Mouse (Mus musculus) liver, postnatal 0 days (tissue): Measurements from ENCODE around the gene Lsm12. TPM values are rescaled to one million over a fixed set of nuclear protein-coding genes. Genes with fewer than 3 reads are reported as not detected.

ENCODE experiments used
- ATAC-seq: fragments of 200-750 bp; cut with Nextera tagmentation; 2 replicates; pipeline ENCODE4 v1.8.0; 2017; ENCODE audit warnings: mild to moderate bottlenecking, moderate library complexity
- DNase-seq: peaks from one replicate; pipeline ENCODE4 v3.0.0-alpha.2; 2016
- H3K27ac ChIP-seq: fragments of 300-500 bp; sonication (generic); 2 replicates; pipeline ENCODE4 v1.5.1; 2014; ENCODE audit warnings: antibody characterized with exemption, moderate library complexity, mild to moderate bottlenecking, low read depth
- H3K27me3 ChIP-seq: fragments of 300-500 bp; sonication (generic); 2 replicates; pipeline ENCODE4 v1.6.1; 2014; ENCODE audit warnings: low read length, control low read depth, mixed read lengths; ENCODE audit not compliant: insufficient read depth
- H3K36me3 ChIP-seq: fragments of 300-500 bp; sonication (generic); replicated peaks from 2 replicates; pipeline ENCODE4 v1.6.1; 2014; ENCODE audit warnings: mild to moderate bottlenecking, control low read depth, low read length, moderate library complexity, mixed read lengths; ENCODE audit not compliant: insufficient read depth
- H3K4me1 ChIP-seq: fragments of 300-500 bp; sonication (generic); 2 replicates; pipeline ENCODE4 v1.6.1; 2014; ENCODE audit warnings: antibody characterized with exemption, mild to moderate bottlenecking, control low read depth; ENCODE audit not compliant: insufficient read depth
- H3K4me2 ChIP-seq: fragments of 300-500 bp; sonication (generic); 2 replicates; pipeline ENCODE4 v1.6.1; 2014; ENCODE audit warnings: low read depth, mild to moderate bottlenecking, low read length, moderate library complexity, mixed read lengths
- H3K4me3 ChIP-seq: fragments of 300-500 bp; sonication (generic); 2 replicates; pipeline ENCODE4 v1.5.1; 2014; ENCODE audit warnings: low read depth, low read length
- H3K9ac ChIP-seq: fragments of 300-500 bp; sonication (generic); replicated peaks from 2 replicates; pipeline ENCODE4 v1.6.1; 2014; ENCODE audit warnings: mild to moderate bottlenecking, moderate library complexity
- H3K9me3 ChIP-seq: fragments of 300-500 bp; sonication (generic); 2 replicates; pipeline ENCODE4 v1.6.1; 2016; ENCODE audit warnings: mild to moderate bottlenecking, control low read depth, low read length, mixed read lengths
- CTCF ChIP-seq: sonication (generic); IDR thresholded peaks from 2 replicates; pipeline ENCODE4 v1.5.1; 2016; ENCODE audit warnings: antibody characterized with exemption, low read depth
- EP300 ChIP-seq: IDR thresholded peaks from 2 replicates; pipeline ENCODE4 v1.6.1; 2016; ENCODE audit warnings: antibody characterized with exemption, low read depth, mild to moderate bottlenecking
- WGBS: fragments of 180-500 bp; shearing (Covaris S2); extraction: QIAGEN DNeasy Blood & Tissue Kit; methylation state at CpG from one replicate; pipeline ENCODE4 v1.1.7; 2014; ENCODE audit not compliant: insufficient replicate concordance; 5-methylcytosine and 5-hydroxymethylcytosine counted together
- polyA plus RNA-seq: library from polyadenylated mRNA; unstranded; fragments of >200 nt; fragmentation: Nextera tagmentation; extraction: Ambion mirVana; gene quantifications from 2 replicates; pipeline ENCODE4 v1.2.1, GENCODE M21; 2015

The Lsm12 gene
- polyA plus RNA-seq, 1 experiment from 2014 or later = 55.0 TPM

- peaks cover 73% of the 10 kb centered on the region for H3K4me1 ChIP-seq
- ATAC-seq (no peak), DNase-seq (no peak)
- H3K4me2 ChIP-seq = peak overlapping the region; percentile 80
- no peaks in the 10 kb centered on the region for H3K27me3 ChIP-seq
- H3K9ac ChIP-seq = peak overlapping the region; percentile 77
- H3K36me3 ChIP-seq = no peaks in the 10 kb centered on the region
- H3K27ac ChIP-seq = peak overlapping the region; percentile 87
- peak overlapping the region; percentile 62 for H3K4me3 ChIP-seq
- no peak for TF ChIP-seq CTCF
- no peak for TF ChIP-seq EP300
- 24% methylated on average over 7 of the region's 7 CpGs for WGBS
- H3K9me3 ChIP-seq = no peaks in the 10 kb centered on the region
These were observed 32.9 kb upstream of the Lsm12 start for GRCm38 (mm10) chr11:102217876-102218430.

GRCm38 (mm10) chr11:102217396-102217795 is 32.3 kb upstream of the Lsm12 start:
- peak overlapping the region; percentile 77 for H3K9ac ChIP-seq
- H3K4me2 ChIP-seq = peak overlapping the region; percentile 80
- H3K4me3 ChIP-seq = peak overlapping the region; percentile 62
- H3K36me3 ChIP-seq = no peaks in the 10 kb centered on the region
- peak overlapping the region; percentile 87 for H3K27ac ChIP-seq
- H3K4me1 ChIP-seq = peaks cover 72% of the 10 kb centered on the region
- TF ChIP-seq EP300 (no peak), CTCF (no peak)
- peak; percentile 35 for DNase-seq
- no peaks in the 10 kb centered on the region for H3K9me3 ChIP-seq
- no peaks in the 10 kb centered on the region for H3K27me3 ChIP-seq
- no peak for ATAC-seq
- WGBS = 44% methylated on average over 6 of the region's 6 CpGs

DNA sequence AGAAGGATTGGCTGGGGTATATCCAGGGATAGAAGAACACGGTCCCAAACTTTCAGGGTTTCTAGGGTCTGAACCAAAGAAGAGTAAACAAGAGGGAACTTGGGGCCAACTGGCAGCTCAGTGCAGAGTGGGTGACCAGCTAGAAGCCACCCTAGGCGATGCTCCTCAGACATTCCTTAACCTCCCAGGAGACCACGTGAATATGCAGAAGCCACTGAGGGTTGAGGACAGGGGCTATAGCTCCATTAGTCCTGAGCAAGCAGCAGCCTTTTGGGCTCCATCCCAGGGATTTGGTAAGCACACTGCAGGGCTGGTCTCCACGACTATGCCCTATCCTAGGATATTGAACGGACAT is 31.8 kb upstream of the Lsm12 start:
- peak overlapping the region; percentile 80 for H3K4me2 ChIP-seq
- ATAC-seq (peak; percentile 13; the same call in 1 of the 2 replicates), DNase-seq (no peak)
- H3K9ac ChIP-seq = peak overlapping the region; percentile 23
- no peaks in the 10 kb centered on the region; the same call in 1 of the 2 replicates for H3K36me3 ChIP-seq
- H3K27ac ChIP-seq = peak overlapping the region; percentile 87
- 42% methylated on average over 5 of the region's 5 CpGs for WGBS
- H3K4me1 ChIP-seq = peaks cover 69% of the 10 kb centered on the region
- H3K27me3 ChIP-seq = no peaks in the 10 kb centered on the region
- H3K4me3 ChIP-seq = peak overlapping the region; percentile 62
- no peaks in the 10 kb centered on the region for H3K9me3 ChIP-seq
- TF ChIP-seq CTCF = no peak
- no peak for TF ChIP-seq EP300

GRCm38 (mm10) chr11:102216056-102216885 is 31.2 kb upstream of the Lsm12 start:
- peak overlapping the region; percentile 64 for H3K9ac ChIP-seq
- H3K4me3 ChIP-seq = peak overlapping the region; percentile 62

DNA sequence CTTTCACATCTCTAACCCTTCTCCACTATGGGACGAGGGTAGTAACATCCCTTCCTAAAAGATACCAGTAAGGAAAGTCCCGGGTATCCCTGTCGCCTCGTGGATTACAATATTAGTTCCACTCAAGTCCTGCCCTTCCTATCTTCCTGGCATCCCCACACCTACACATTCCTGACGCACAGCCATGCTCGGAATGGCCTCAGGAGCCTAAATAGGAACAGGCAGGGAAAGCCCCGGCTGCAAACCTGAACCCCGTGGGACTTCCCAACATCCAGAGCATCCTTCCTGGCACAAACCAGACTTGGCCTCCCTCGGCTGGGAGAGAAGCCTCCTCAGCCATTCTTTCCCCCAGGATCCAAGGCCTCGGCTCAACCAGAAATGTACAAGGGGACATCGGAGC is 30.4 kb upstream of the Lsm12 start:
- H3K36me3 ChIP-seq = no peaks in the 10 kb centered on the region; the same call in 1 of the 2 replicates
- DNase-seq = no peak
- H3K9ac ChIP-seq = peak overlapping the region; percentile 64
- no peaks in the 10 kb centered on the region for H3K27me3 ChIP-seq
- peaks cover 70% of the 10 kb centered on the region for H3K4me1 ChIP-seq
- no peaks in the 10 kb centered on the region for H3K9me3 ChIP-seq
- peak overlapping the region; percentile 80 for H3K4me2 ChIP-seq
- no peak for ATAC-seq
- peak overlapping the region; percentile 87 for H3K27ac ChIP-seq
- TF ChIP-seq CTCF (no peak), EP300 (no peak)
- 0 out of 2 replicates have a peak overlapping the region, but pooled peaks have one; percentile 62 for H3K4me3 ChIP-seq
- 68% methylated on average over 11 of the region's 11 CpGs for WGBS

More at GRCm38 (mm10) chr11:102216056-102216885, 31.2 kb upstream of the Lsm12 start:
- peak overlapping the region; percentile 87 for H3K27ac ChIP-seq
- no peaks in the 10 kb centered on the region for H3K9me3 ChIP-seq
- DNase-seq (peak; percentile 65), ATAC-seq (peak; percentile 52)
- H3K27me3 ChIP-seq = no peaks in the 10 kb centered on the region
- peak; percentile 64; the same call in 1 of the 2 replicates for TF ChIP-seq EP300
- no peak for TF ChIP-seq CTCF
- H3K4me2 ChIP-seq = peak overlapping the region; percentile 80
- H3K4me1 ChIP-seq = peaks cover 71% of the 10 kb centered on the region
- no peaks in the 10 kb centered on the region; the same call in 1 of the 2 replicates for H3K36me3 ChIP-seq
- 48% methylated on average over 12 of the region's 12 CpGs for WGBS
